In the genomic region with DNA sequence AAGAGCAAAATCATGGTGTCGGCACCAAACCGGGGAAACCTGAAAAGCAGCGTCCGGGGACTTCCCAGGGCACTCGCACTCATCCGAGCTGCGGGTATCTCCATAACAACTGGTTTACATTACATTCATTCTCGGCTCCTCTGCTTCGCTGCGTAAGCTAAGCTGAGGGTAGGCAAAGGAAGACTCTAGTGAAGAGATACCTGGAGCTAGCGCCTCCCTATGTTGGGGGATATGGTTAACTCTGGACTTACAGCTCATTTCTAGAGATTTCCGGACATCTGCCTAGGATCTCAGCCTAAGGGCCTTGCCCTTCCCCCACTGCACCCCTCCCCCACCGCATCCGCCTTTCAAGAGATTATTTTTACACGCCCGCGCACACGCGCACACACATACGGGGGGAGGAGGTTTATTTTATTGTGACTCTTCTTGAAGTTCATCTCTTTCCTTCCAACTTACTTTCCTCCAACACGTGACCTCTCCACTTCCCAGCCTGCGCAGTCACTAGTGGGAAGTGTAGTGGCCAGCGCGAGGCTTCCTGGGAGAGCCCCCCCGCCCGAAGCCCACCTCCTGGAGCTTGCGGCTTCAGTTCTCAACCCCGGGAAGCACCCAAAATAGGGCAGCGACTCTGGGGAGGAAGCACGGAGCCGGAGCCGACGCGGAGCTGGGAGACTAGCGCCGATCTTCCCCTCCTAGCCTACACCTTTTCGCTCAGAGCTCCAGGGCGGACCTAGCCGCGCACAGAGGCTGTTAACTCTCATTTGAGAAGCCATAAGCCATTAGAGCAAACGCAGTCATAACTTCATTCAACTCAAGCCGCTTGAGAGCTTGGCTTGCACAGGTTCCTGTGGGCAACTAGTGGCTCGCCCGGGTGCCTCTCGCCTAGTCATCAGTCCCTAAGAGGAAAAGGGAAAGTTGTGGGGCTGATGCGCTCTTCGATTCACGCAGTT, we compare ENCODE assay signal across 9 mouse cellular contexts. TPM values are rescaled to one million over a fixed set of nuclear protein-coding genes. Genes with fewer than 3 reads are reported as not detected.
DNase-seq lines count a peak whose midpoint lies in the region; ATAC-seq and TF ChIP-seq lines count a peak whose summit lies in the region.
"Had no signal": no experiment of that assay in that cellular context is flagged by ENCODE, and none has a peak within 500 bp of the region (broad histone marks: within the 10 kb centered on the region; RNA-seq: fewer than 3 reads in every experiment).

No protein-coding gene starts in this region.

- no peak overlapping the region for H3K4me3 ChIP-seq in lung, postnatal 0 days (ENCODE audit: low read depth, low read length)
- H3K4me3 ChIP-seq in hindbrain, embryonic 11.5 days (ENCODE audit: low read depth, low read length): peak overlapping the region; percentile 44
- peak overlapping the region; percentile 45 for H3K4me3 ChIP-seq in midbrain, embryonic 12.5 days
- H3K4me3 ChIP-seq: erythroblast, embryonic 14.5 days had no signal

- no peak overlapping the region for H3K9ac ChIP-seq in lung, postnatal 0 days (replicated peaks; ENCODE audit: low read depth)
- H3K9ac ChIP-seq in hindbrain, embryonic 11.5 days (ENCODE audit: low read depth, low read length): 0 out of 2 replicates have a peak overlapping the region, but pooled peaks have one; percentile 27
- H3K9ac ChIP-seq in midbrain, embryonic 12.5 days (replicated peaks): peak overlapping the region; percentile 44; the same call in 1 of the 2 replicates

- no peaks in the 10 kb centered on the region for H3K9me3 ChIP-seq in lung, postnatal 0 days (ENCODE audit: low read length)
- no peaks in the 10 kb centered on the region for H3K9me3 ChIP-seq in hindbrain, embryonic 11.5 days (ENCODE audit: control insufficient read depth, low read length)
- H3K9me3 ChIP-seq in midbrain, embryonic 12.5 days: no peaks in the 10 kb centered on the region

- H3K27me3 ChIP-seq in lung, postnatal 0 days (replicated peaks; ENCODE audit: insufficient read depth, low read length): peaks cover 55% of the 10 kb centered on the region
- H3K27me3 ChIP-seq in hindbrain, embryonic 11.5 days (ENCODE audit: control insufficient read depth, insufficient read depth, low read length): peaks cover 39% of the 10 kb centered on the region
- H3K27me3 ChIP-seq in midbrain, embryonic 12.5 days: peaks cover 50% of the 10 kb centered on the region

- peak overlapping the region; percentile 34 for H3K4me2 ChIP-seq in lung, postnatal 0 days (replicated peaks; ENCODE audit: low read depth, low read length)
- peak overlapping the region; percentile 89 for H3K4me2 ChIP-seq in hindbrain, embryonic 11.5 days (replicated peaks; ENCODE audit: low read depth, low read length)
- H3K4me2 ChIP-seq in midbrain, embryonic 12.5 days (replicated peaks): peak overlapping the region; percentile 76

- 1% methylated on average over 47 of the region's 48 CpGs for WGBS in lung, postnatal 0 days
- under 1% methylated on average over 48 of the region's 48 CpGs for WGBS in hindbrain, embryonic 11.5 days
- under 1% methylated on average over 48 of the region's 48 CpGs for WGBS in midbrain, embryonic 12.5 days

- H3K36me3 ChIP-seq in lung, postnatal 0 days (ENCODE audit: insufficient read depth, low read length): no peaks in the 10 kb centered on the region
- H3K36me3 ChIP-seq in hindbrain, embryonic 11.5 days (ENCODE audit: control insufficient read depth, insufficient read depth, low read length): no peaks in the 10 kb centered on the region
- H3K36me3 ChIP-seq in midbrain, embryonic 12.5 days: no peaks in the 10 kb centered on the region

- peak; percentile 6 for DNase-seq in adrenal gland, postnatal 10 days
- no peak for DNase-seq in adrenal gland, adult 2 months
- no peak for DNase-seq in lung, postnatal 0 days (ENCODE audit: low spot score)
- DNase-seq in lung, postnatal 10 days: no peak
- DNase-seq in hindbrain, embryonic 11.5 days (ENCODE audit: low spot score): peak; percentile 53

- H3K4me1 ChIP-seq in lung, postnatal 0 days (ENCODE audit: insufficient read depth, low read depth, low read length): no peaks in the 10 kb centered on the region; the same call in 1 of the 2 replicates
- no peaks in the 10 kb centered on the region; the same call in 1 of the 2 replicates for H3K4me1 ChIP-seq in hindbrain, embryonic 11.5 days (replicated peaks; ENCODE audit: control insufficient read depth, insufficient read depth, low read length)
- peaks cover 26% of the 10 kb centered on the region for H3K4me1 ChIP-seq in midbrain, embryonic 12.5 days

- no peak for TF ChIP-seq EP300 in lung, postnatal 0 days (IDR thresholded peaks at IDR 0.05)

- TF ChIP-seq CTCF in lung, postnatal 0 days (IDR thresholded peaks at IDR 0.05): no peak

- no peak overlapping the region for H3K27ac ChIP-seq in lung, postnatal 0 days (ENCODE audit: low read length)
- H3K27ac ChIP-seq in hindbrain, embryonic 11.5 days (ENCODE audit: low read depth, low read length): no peak overlapping the region
- no peak overlapping the region for H3K27ac ChIP-seq in midbrain, embryonic 12.5 days (replicated peaks)

- ATAC-seq in lung, postnatal 0 days: no peak
- no peak for ATAC-seq in hindbrain, embryonic 11.5 days (ENCODE audit: low FRiP score)
- no peak for ATAC-seq in midbrain, embryonic 12.5 days (ENCODE audit: low FRiP score, low read depth)
- no peak for ATAC-seq in megakaryocyte progenitor cell, adult 5-6 weeks (replicated peaks; ENCODE audit: poor library complexity)
- no peak for ATAC-seq in monocyte, adult 5-6 weeks (replicated peaks; ENCODE audit: insufficient number of reproducible peaks, low FRiP score, low TSS enrichment, poor library complexity, severe bottlenecking)

RNA-seq across cellular contexts. Expression of gene Bdnf, which starts 0.7 kb away (rescaled TPM):
- total RNA-seq in adrenal gland, postnatal 10 days (2021): under 1 TPM; 0.24 to 0.63 TPM
- under 1 TPM in 1 of 2 experiments, not detected in 1; 0.14 TPM for total RNA-seq in adrenal gland, adult 2 months (2021)
- 0.03 TPM in 1 of 2 replicates, not detected in the other for polyA plus RNA-seq in adrenal gland, adult 2 months (2012; rRNA removed)
- 0.78 and 0.82 TPM in 2 replicates for polyA plus RNA-seq in lung, postnatal 0 days (2015; fragmentation: Nextera tagmentation; extraction: Ambion mirVana)
- polyA plus RNA-seq in hindbrain, embryonic 11.5 days (2014; fragmentation: Nextera tagmentation; extraction: Ambion mirVana): 2.8 and 3.0 TPM in 2 replicates
- 1.6 and 1.9 TPM in 2 replicates for polyA plus RNA-seq in midbrain, embryonic 12.5 days (2016; fragmentation: Nextera tagmentation; extraction: Ambion mirVana)
- total RNA-seq in megakaryocyte progenitor cell, adult 5-6 weeks (2015): not detected in 2 replicates
- total RNA-seq in megakaryocyte progenitor cell, adult 5-6 weeks (2017): not detected in 2 replicates
- not detected in 3 replicates for total RNA-seq in monocyte, adult 5-6 weeks (2017)
- polyA plus RNA-seq: erythroblast, embryonic 14.5 days had no signal

Comparison
In these comparisons a context has a peak if more than half of its experiments do, and no peak if none do; other contexts are left out.
1. DNase-seq: peak in adrenal gland, postnatal 10 days (single experiment) and hindbrain, embryonic 11.5 days (single experiment); none in adrenal gland, adult 2 months (single experiment), lung, postnatal 0 days (single experiment) and lung, postnatal 10 days (single experiment).
2. H3K4me2 ChIP-seq: peak in every context shown above with its lines; median percentile 89 in hindbrain, embryonic 11.5 days; 76 in midbrain, embryonic 12.5 days; 34 in lung, postnatal 0 days.